Mouse (Mus musculus) ovary, postnatal 10 days (tissue): ENCODE measurements around the gene Slc38a3.
A peak's percentile ranks its signal among the peaks of the same experiment; 100 is the strongest.

Experiments used
- DNase-seq: peaks from one replicate; pipeline ENCODE4 v3.0.0; 2022; ENCODE audit warnings: low spot score

The Slc38a3 gene

DNA sequence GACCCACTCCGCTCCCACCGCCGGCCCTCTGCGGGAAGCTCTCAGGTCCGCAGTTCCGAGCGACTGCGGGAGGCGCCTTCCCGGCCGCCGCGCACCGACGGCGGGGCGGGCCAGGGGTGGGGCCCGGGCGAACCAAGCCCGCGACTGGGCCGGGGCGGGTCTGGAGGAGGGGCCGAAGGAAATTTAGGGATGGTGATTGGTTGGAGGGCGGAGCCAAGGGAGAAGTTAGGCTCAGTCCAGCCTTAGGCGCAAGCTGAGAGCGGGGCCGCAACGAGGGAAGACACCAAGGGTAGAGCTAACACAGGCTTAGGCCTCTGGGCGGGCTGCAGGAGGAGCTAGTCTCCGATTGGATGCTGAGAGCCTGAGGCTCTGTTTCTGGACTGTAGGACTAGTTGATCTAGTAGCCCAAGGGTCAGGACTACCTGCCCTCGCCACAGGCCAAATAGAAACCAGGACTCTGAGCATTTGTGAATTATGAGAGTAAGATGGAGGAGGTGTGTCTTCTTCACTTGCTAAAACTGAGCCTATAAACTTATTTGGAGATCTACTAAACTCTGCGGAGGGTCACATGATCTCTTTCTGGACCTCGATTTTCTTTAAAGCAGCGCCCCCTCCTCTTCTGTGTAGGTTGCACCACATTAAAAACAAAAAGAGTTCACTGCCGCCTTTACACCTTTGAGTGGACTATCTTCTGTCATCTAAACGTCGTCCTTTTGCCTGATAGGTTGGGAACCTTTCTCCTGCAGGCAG, 33.9 kb downstream of the Slc38a3 start, which contains the start of gene Gnai2:
Gnai2 (minus strand) TSS at position 89 of the 750 bp plus-strand sequence.
- DNase-seq, result peak; percentile 90

GRCm38 (mm10) chr9:107634406-107635278, 34.7 kb downstream of the Slc38a3 start:
- no peak for DNase-seq

GRCm38 (mm10) chr9:107633661-107634405, 35.5 kb downstream of the Slc38a3 start:
- DNase-seq, result no peak

- DNase-seq, result no peak
Observed at GRCm38 (mm10) chr9:107633091-107633660, 36.2 kb downstream of the Slc38a3 start.

- DNase-seq, result no peak
Observed at GRCm38 (mm10) chr9:107632478-107632877, 36.9 kb downstream of the Slc38a3 start.

- DNase-seq, result no peak
Observed at GRCm38 (mm10) chr9:107631861-107632260, 37.5 kb downstream of the Slc38a3 start.

- DNase-seq, result no peak
Observed at GRCm38 (mm10) chr9:107631311-107631826, 38.0 kb downstream of the Slc38a3 start.

DNA sequence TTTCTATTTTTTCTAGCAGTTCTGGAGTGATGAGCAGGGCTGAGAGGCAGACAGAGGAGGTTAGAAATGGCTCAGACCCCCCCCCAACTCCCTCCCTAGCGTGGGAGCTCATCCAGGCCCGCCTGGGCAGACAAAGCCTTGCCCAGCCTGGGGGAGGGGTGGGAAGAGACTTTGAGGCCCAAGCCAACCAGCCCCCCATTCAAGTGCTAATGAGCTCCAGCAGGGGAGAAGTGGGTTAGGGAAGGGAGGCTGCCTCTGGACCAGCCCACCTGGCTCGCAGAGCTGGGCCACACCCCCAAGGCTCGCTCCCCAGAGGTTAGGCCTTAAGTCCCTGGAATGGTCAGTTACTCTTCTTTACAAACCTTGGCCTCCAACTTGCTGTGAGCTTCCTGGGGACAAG, 38.8 kb downstream of the Slc38a3 start:
- DNase-seq, result no peak

GRCm38 (mm10) chr9:107629901-107630425, 39.4 kb downstream of the Slc38a3 start:
- DNase-seq, result no peak

- no peak for DNase-seq
Observed at GRCm38 (mm10) chr9:107629411-107629730, 40.0 kb downstream of the Slc38a3 start.

DNA sequence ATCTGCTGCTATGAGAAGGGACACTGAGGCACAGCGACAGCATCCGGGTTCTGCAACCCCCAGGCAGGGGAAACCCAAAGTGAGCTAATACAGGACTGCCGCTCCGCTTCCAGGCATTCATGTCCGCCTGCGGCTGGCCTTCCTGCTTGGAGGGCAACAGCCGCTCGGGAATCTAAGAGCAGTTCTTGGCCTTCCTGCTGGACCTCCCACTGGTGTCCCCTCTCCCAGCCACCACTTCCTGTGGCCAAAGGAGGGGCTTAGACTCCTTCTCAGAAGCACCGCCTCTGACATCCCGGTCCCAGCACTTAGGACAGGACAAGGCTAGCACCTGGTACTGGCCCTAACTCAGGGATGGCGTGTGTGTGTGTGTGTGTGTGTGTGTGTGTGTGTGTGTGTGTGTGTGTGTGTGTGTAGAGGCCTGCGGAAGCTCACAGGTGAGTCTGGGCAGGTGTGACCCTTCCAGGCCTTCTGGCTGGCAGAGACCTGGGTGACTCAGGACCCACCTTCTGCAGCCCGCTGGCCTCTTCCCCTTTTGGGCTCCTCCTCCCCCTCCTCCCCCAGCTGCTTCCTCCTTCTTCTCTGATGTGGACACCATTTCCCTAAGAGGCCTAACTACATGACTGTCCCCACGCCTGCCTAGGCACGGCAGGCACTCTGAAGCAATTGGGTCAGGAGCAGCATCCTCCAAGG, 40.5 kb downstream of the Slc38a3 start:
- DNase-seq, result no peak

- no peak for DNase-seq
Observed at GRCm38 (mm10) chr9:107627387-107628255, 41.7 kb downstream of the Slc38a3 start.

DNA sequence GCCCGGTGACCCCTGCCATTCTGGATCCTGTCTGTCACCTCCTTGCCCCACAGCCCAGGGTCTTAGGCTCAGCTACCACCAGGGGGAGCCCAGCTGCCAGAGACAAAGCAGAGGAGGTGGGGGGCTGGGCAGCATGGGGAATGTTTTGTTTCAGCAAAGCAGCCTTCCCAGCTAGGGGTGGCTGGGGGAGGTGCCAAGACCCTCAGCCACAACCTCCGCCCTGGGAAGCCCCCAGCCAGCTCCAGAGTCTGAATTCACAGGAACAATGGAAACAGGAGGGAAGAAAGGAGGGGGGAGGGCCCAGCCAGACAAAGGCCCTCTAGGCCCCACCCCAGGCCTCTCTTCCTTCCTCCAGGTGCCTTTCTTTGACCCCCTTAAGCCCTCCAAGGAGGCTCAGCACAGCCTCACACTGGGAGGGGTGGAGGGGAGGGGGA, 42.5 kb downstream of the Slc38a3 start:
- no peak for DNase-seq

DNA sequence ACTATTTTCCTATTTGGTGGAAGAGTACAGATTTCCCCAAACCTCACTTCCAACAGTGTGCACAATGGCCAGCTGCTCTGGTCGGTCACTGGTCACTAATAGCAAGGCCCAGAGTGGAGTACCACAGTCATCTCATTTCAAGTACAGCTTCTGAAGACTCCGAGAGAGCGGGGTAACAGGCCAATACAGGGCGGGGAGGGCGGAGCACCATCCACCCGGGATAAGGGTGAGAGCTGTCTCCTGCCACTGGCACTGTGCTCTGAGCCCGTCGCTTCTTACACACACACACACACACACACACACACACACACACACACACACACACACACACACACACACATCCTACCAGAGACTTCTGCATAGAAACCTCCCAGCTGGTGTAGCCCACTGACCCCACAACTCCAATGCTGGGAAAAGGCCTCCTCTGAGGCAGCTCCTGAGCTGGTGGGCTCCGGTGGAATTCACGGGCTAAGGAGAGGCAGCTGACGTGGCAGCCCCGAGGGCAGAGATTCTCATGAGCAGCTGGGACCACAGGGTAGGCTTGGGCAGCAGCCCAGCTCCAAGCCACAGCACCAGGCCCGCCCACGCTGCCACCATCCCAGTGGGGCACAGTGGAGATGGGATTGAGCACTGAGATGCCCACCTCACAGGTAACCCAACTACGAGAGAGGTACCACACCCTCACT, 43.0 kb downstream of the Slc38a3 start:
- no peak for DNase-seq

- no peak for DNase-seq
Observed at GRCm38 (mm10) chr9:107625351-107626128, 43.8 kb downstream of the Slc38a3 start.

DNA sequence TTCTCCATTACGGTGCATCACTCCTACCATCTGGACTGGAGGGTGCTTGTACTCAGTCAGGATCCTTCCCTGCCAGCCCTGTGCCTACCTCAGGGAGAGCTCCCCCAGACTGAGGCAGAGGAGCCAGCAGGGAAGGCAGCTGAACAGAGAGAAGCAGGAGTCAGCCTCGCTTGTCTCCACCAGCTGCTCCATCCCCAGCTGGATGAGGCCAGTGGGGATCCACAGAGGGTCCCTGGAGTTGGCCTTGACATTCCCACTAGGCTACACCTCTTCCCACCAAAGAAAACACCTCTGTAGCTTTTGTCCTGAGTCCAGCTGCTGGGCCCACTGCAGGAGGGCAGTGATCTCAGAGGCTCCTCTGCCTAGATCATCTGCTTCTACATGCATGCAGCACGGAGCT, 44.4 kb downstream of the Slc38a3 start:
- no peak for DNase-seq

DNA sequence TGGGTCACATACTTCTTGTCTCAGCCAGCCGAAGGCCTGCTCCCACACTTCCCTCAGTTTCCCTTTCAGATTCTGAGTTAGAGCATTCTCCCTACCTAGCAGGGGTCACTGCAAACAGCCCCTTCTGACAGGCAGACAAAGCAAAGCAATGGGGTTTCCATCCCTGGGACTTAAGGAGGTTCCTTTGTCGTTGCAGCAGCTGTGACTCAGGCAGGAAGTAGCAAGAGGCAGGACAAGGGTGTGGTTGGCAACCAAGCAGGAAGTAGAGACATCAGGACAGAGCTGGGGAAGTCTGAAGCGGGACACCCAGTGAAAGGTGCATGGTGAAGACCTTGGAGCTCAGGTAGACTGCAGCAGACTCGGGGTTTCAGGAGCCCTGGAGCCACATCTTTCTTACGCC, 44.8 kb downstream of the Slc38a3 start:
- no peak for DNase-seq

GRCm38 (mm10) chr9:107620954-107621353, 48.4 kb downstream of the Slc38a3 start:
- DNase-seq, result no peak

DNA sequence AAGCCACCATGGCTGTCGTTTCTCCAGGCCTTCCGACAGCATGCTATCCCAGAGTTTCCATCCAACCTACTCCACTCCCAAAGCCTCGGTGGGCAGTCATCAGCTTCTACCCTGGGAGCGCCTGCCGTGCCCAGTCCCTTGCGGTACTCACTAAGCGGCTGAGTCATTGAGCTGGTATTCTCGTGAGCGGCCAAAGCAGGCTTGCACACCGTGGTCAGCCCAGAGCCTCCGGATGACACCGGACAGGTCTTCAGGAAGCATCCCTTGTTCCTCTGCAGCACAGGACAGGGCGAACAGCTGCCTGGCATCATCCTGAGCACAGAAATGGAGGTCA, 49.8 kb downstream of the Slc38a3 start:
- DNase-seq, result no peak
